Mouse (Mus musculus): ENCODE results near the gene Mrpl12.

Gene Mrpl12

GRCm38 (mm10) chr11:120484265-120484981, at the start of gene Mrpl12:
TSS of gene Mrpl12 (plus strand) at chr11:120484613.
- in situ Hi-C loops (cut with MboI; ENCODE audit: low sequenced_read_pairs), result no loop called here

GRCm38 (mm10) chr11:120437152-120437856, 47.1 kb upstream of the Mrpl12 start, which contains the start of gene Nploc4:
TSS of gene Nploc4 (minus strand) at chr11:120437708.
- in situ Hi-C loops (cut with MboI; ENCODE audit: low sequenced_read_pairs), result no loop called here

GRCm38 (mm10) chr11:120437857-120438385, 46.5 kb upstream of the Mrpl12 start:
- in situ Hi-C loops (cut with MboI; ENCODE audit: low sequenced_read_pairs), result no loop called here

- in situ Hi-C loops (cut with MboI; ENCODE audit: low sequenced_read_pairs), result no loop called here
Observed at GRCm38 (mm10) chr11:120442344-120442743, 42.1 kb upstream of the Mrpl12 start, which contains the start of gene Tspan10. TSS of gene Tspan10 (plus strand) at chr11:120442644.

- in situ Hi-C loops (cut with MboI; ENCODE audit: low sequenced_read_pairs), result no loop called here
Observed at GRCm38 (mm10) chr11:120442765-120443280, 41.6 kb upstream of the Mrpl12 start.

GRCm38 (mm10) chr11:120444106-120444505, 40.3 kb upstream of the Mrpl12 start:
- in situ Hi-C loops (cut with MboI; ENCODE audit: low sequenced_read_pairs), result no loop called here

- in situ Hi-C loops (cut with MboI; ENCODE audit: low sequenced_read_pairs), result no loop called here
Observed at GRCm38 (mm10) chr11:120445475-120445874, 38.9 kb upstream of the Mrpl12 start.

GRCm38 (mm10) chr11:120447179-120447578, 37.2 kb upstream of the Mrpl12 start:
- in situ Hi-C loops (cut with MboI; ENCODE audit: low sequenced_read_pairs), result no loop called here

- in situ Hi-C loops (cut with MboI; ENCODE audit: low sequenced_read_pairs), result no loop called here
Observed at GRCm38 (mm10) chr11:120452246-120452645, 32.2 kb upstream of the Mrpl12 start.

- in situ Hi-C loops (cut with MboI; ENCODE audit: low sequenced_read_pairs), result no loop called here
Observed at GRCm38 (mm10) chr11:120453306-120453705, 31.1 kb upstream of the Mrpl12 start, which contains the start of gene Pde6g. TSS of gene Pde6g (minus strand) at chr11:120453500.

- in situ Hi-C loops (cut with MboI; ENCODE audit: low sequenced_read_pairs), result no loop called here
Observed at GRCm38 (mm10) chr11:120454965-120455364, 29.4 kb upstream of the Mrpl12 start.

- in situ Hi-C loops (cut with MboI; ENCODE audit: low sequenced_read_pairs), result no loop called here
Observed at GRCm38 (mm10) chr11:120455413-120455812, 29.0 kb upstream of the Mrpl12 start.

- in situ Hi-C loops (cut with MboI; ENCODE audit: low sequenced_read_pairs), result no loop called here
Observed at GRCm38 (mm10) chr11:120457370-120457769, 27.0 kb upstream of the Mrpl12 start.

- in situ Hi-C loops (cut with MboI; ENCODE audit: low sequenced_read_pairs), result no loop called here
Observed at GRCm38 (mm10) chr11:120457772-120458751, 26.4 kb upstream of the Mrpl12 start, which contains the start of the genes Oxld1 and Ccdc137. TSS of gene Oxld1 (minus strand) at chr11:120458068. TSS of gene Ccdc137 (plus strand) at chr11:120458115.

- in situ Hi-C loops (cut with MboI; ENCODE audit: low sequenced_read_pairs), result no loop called here
Observed at GRCm38 (mm10) chr11:120458847-120459597, 25.4 kb upstream of the Mrpl12 start.

GRCm38 (mm10) chr11:120463536-120463935, 20.9 kb upstream of the Mrpl12 start:
- in situ Hi-C loops (cut with MboI; ENCODE audit: low sequenced_read_pairs), result no loop called here

- in situ Hi-C loops (cut with MboI; ENCODE audit: low sequenced_read_pairs), result no loop called here
Observed at GRCm38 (mm10) chr11:120464365-120464764, 20.0 kb upstream of the Mrpl12 start.

- in situ Hi-C loops (cut with MboI; ENCODE audit: low sequenced_read_pairs), result no loop called here
Observed at GRCm38 (mm10) chr11:120465521-120465920, 18.9 kb upstream of the Mrpl12 start.

- in situ Hi-C loops (cut with MboI; ENCODE audit: low sequenced_read_pairs), result no loop called here
Observed at GRCm38 (mm10) chr11:120467051-120467735, 17.2 kb upstream of the Mrpl12 start, which contains the start of gene Arl16. TSS of gene Arl16 (minus strand) at chr11:120467607.
